ENCODE assay signal across 9 mouse cellular contexts in genomic region chr10:98485751-98486681, GRCm38 (mm10).
DNase-seq lines count a peak whose midpoint lies in the region; ATAC-seq and TF ChIP-seq lines count a peak whose summit lies in the region.
"Had no signal": no experiment of that assay in that cellular context is flagged by ENCODE, and none has a peak within 500 bp of the region (broad histone marks: within the 10 kb centered on the region; RNA-seq: fewer than 3 reads in every experiment).

No protein-coding gene starts in this region.

- no peak overlapping the region for H3K4me2 ChIP-seq in lung, embryonic 14.5 days
- H3K4me2 ChIP-seq in lung, postnatal 0 days (replicated peaks; ENCODE audit: low read depth, low read length): no peak overlapping the region
- no peak overlapping the region for H3K4me2 ChIP-seq in embryonic facial prominence, embryonic 11.5 days (ENCODE audit: low read depth, low read length)
- H3K4me2 ChIP-seq: midbrain, embryonic 12.5 days had no signal

- 77% methylated on average over 20 of the region's 20 CpGs for WGBS in lung, embryonic 14.5 days
- whole genome bisulfite sequencing in lung, postnatal 0 days: 81% methylated on average over 20 of the region's 20 CpGs
- 67% methylated on average over 20 of the region's 20 CpGs for WGBS in embryonic facial prominence, embryonic 11.5 days
- WGBS in kidney, adult 2 months: 60% methylated on average over 20 of the region's 20 CpGs

- no peaks in the 10 kb centered on the region for H3K9me3 ChIP-seq in lung, embryonic 14.5 days (ENCODE audit: low read depth, low read length)
- no peaks in the 10 kb centered on the region for H3K9me3 ChIP-seq in lung, postnatal 0 days (ENCODE audit: low read length)
- no peaks in the 10 kb centered on the region for H3K9me3 ChIP-seq in embryonic facial prominence, embryonic 11.5 days (replicated peaks; ENCODE audit: control insufficient read depth, low read length)
- H3K9me3 ChIP-seq: midbrain, embryonic 12.5 days had no signal

- ATAC-seq in lung, embryonic 14.5 days (ENCODE audit: insufficient read depth): no peak
- ATAC-seq in lung, postnatal 0 days: no peak
- ATAC-seq in embryonic facial prominence, embryonic 11.5 days (replicated peaks; ENCODE audit: insufficient number of reproducible peaks, low FRiP score, low TSS enrichment, low read depth): no peak

- no peak overlapping the region for H3K4me3 ChIP-seq in lung, embryonic 14.5 days (ENCODE audit: low read depth, low read length)
- no peak overlapping the region for H3K4me3 ChIP-seq in lung, postnatal 0 days (ENCODE audit: low read depth, low read length)
- no peak overlapping the region for H3K4me3 ChIP-seq in embryonic facial prominence, embryonic 11.5 days (ENCODE audit: low read depth, low read length)
- H3K4me3 ChIP-seq in kidney, adult 2 months (ENCODE audit: insufficient read depth, low read depth, low read length): no peak overlapping the region
- H3K4me3 ChIP-seq: midbrain, embryonic 12.5 days had no signal

- peak; percentile 21 for DNase-seq in lung, embryonic 14.5 days
- no peak for DNase-seq in lung, postnatal 0 days (ENCODE audit: low spot score)
- peak; percentile 64 for DNase-seq in embryonic facial prominence, embryonic 11.5 days (ENCODE audit: low spot score)
- peak; percentile 89 for DNase-seq in layer of hippocampus, adult 9-11 months
- peak; percentile 75 for DNase-seq in right cerebral cortex, adult 18-20 months
- no peak for DNase-seq in spleen, adult 18-20 months
- DNase-seq in adrenal gland, postnatal 36 days: no peak
- no peak for DNase-seq in kidney, adult 2 months

- H3K4me1 ChIP-seq in lung, embryonic 14.5 days (ENCODE audit: insufficient read depth): no peaks in the 10 kb centered on the region
- H3K4me1 ChIP-seq in lung, postnatal 0 days (ENCODE audit: insufficient read depth, low read depth, low read length): no peaks in the 10 kb centered on the region
- no peaks in the 10 kb centered on the region for H3K4me1 ChIP-seq in embryonic facial prominence, embryonic 11.5 days (ENCODE audit: control insufficient read depth, insufficient read depth, low read length)
- no peaks in the 10 kb centered on the region for H3K4me1 ChIP-seq in kidney, adult 2 months (ENCODE audit: control insufficient read depth, insufficient read depth, low read length)
- H3K4me1 ChIP-seq: midbrain, embryonic 12.5 days had no signal

- TF ChIP-seq CTCF in lung, embryonic 14.5 days (IDR thresholded peaks at IDR 0.05; ENCODE audit: low read depth): no peak
- TF ChIP-seq CTCF in lung, postnatal 0 days (IDR thresholded peaks at IDR 0.05): no peak
- TF ChIP-seq CTCF in kidney, adult 2 months (conservative IDR thresholded peaks at IDR 0.05; ENCODE audit: insufficient read depth, insufficient read length, low read depth, low read length): no peak

- no peak overlapping the region for H3K27ac ChIP-seq in lung, embryonic 14.5 days (ENCODE audit: low read depth)
- no peak overlapping the region for H3K27ac ChIP-seq in lung, postnatal 0 days (ENCODE audit: low read length)
- H3K27ac ChIP-seq in embryonic facial prominence, embryonic 11.5 days (replicated peaks; ENCODE audit: low read depth, low read length): no peak overlapping the region
- H3K27ac ChIP-seq in kidney, adult 2 months (ENCODE audit: insufficient read depth, low read depth, low read length): no peak overlapping the region
- H3K27ac ChIP-seq: midbrain, embryonic 12.5 days had no signal

- no peak for TF ChIP-seq EP300 in lung, postnatal 0 days (IDR thresholded peaks at IDR 0.05)

- no peaks in the 10 kb centered on the region for H3K36me3 ChIP-seq in lung, embryonic 14.5 days (ENCODE audit: insufficient read depth)
- H3K36me3 ChIP-seq in lung, postnatal 0 days (ENCODE audit: insufficient read depth, low read length): no peaks in the 10 kb centered on the region
- no peaks in the 10 kb centered on the region for H3K36me3 ChIP-seq in embryonic facial prominence, embryonic 11.5 days (replicated peaks; ENCODE audit: control insufficient read depth, insufficient read depth, low read depth, low read length)
- no peaks in the 10 kb centered on the region for H3K36me3 ChIP-seq in kidney, adult 2 months (ENCODE audit: control insufficient read depth, insufficient read depth, low read length)
- H3K36me3 ChIP-seq: midbrain, embryonic 12.5 days had no signal

- H3K27me3 ChIP-seq in lung, embryonic 14.5 days (ENCODE audit: insufficient read depth, low read length): no peaks in the 10 kb centered on the region
- no peaks in the 10 kb centered on the region for H3K27me3 ChIP-seq in lung, postnatal 0 days (replicated peaks; ENCODE audit: insufficient read depth, low read length)
- H3K27me3 ChIP-seq in embryonic facial prominence, embryonic 11.5 days (ENCODE audit: control insufficient read depth, insufficient read depth, low read length): no peaks in the 10 kb centered on the region
- H3K27me3 ChIP-seq in kidney, adult 2 months (replicated peaks; ENCODE audit: control insufficient read depth, insufficient read depth, low read length): no peaks in the 10 kb centered on the region
- H3K27me3 ChIP-seq: midbrain, embryonic 12.5 days had no signal

- no peak for TF ChIP-seq POLR2A in kidney, adult 2 months (IDR thresholded peaks at IDR 0.05; ENCODE audit: low read depth, low read length)

- H3K9ac ChIP-seq in lung, embryonic 14.5 days: no peak overlapping the region
- no peak overlapping the region for H3K9ac ChIP-seq in lung, postnatal 0 days (replicated peaks; ENCODE audit: low read depth)
- H3K9ac ChIP-seq in embryonic facial prominence, embryonic 11.5 days (replicated peaks; ENCODE audit: low read length): no peak overlapping the region
- H3K9ac ChIP-seq: midbrain, embryonic 12.5 days had no signal

Comparison
In these comparisons a context has a peak if more than half of its experiments do, and no peak if none do; other contexts are left out.
1. DNase-seq: peak in lung, embryonic 14.5 days (single experiment), embryonic facial prominence, embryonic 11.5 days (single experiment), layer of hippocampus, adult 9-11 months (single experiment) and right cerebral cortex, adult 18-20 months (single experiment); none in lung, postnatal 0 days (single experiment), spleen, adult 18-20 months (0 of 2), adrenal gland, postnatal 36 days (0 of 2) and kidney, adult 2 months (single experiment).